Mouse (Mus musculus) megakaryocyte, embryonic 14.5 days (primary cell): ENCODE results near the gene Sac3d1.

Source experiments
- FLI1 ChIP-seq: IDR thresholded peaks from 2 replicates; pipeline ENCODE4 v1.6.1; 2012; ENCODE audit warnings: low read length, inconsistent platforms, mixed read lengths
- GATA1 ChIP-seq: IDR thresholded peaks from 3 replicates; pipeline ENCODE4 v1.6.1; 2012; ENCODE audit warnings: mixed read lengths, low read length, inconsistent platforms, borderline replicate concordance

GRCm38 (mm10) chr19:6126789-6127580, 8.5 kb upstream of the Sac3d1 start:
- TF ChIP-seq GATA1: no peak
- TF ChIP-seq FLI1: no peak
